Mouse (Mus musculus) brain, adult 2 months (tissue): Measurements from ENCODE around the gene Grid1.
A peak's percentile ranks its signal among the peaks of the same experiment; 100 is the strongest.

Experiments
- DNase-seq: peaks from one replicate; pipeline ENCODE4 v3.0.0; 2011; ENCODE audit warnings: low read depth, low spot score

The Grid1 gene

DNA sequence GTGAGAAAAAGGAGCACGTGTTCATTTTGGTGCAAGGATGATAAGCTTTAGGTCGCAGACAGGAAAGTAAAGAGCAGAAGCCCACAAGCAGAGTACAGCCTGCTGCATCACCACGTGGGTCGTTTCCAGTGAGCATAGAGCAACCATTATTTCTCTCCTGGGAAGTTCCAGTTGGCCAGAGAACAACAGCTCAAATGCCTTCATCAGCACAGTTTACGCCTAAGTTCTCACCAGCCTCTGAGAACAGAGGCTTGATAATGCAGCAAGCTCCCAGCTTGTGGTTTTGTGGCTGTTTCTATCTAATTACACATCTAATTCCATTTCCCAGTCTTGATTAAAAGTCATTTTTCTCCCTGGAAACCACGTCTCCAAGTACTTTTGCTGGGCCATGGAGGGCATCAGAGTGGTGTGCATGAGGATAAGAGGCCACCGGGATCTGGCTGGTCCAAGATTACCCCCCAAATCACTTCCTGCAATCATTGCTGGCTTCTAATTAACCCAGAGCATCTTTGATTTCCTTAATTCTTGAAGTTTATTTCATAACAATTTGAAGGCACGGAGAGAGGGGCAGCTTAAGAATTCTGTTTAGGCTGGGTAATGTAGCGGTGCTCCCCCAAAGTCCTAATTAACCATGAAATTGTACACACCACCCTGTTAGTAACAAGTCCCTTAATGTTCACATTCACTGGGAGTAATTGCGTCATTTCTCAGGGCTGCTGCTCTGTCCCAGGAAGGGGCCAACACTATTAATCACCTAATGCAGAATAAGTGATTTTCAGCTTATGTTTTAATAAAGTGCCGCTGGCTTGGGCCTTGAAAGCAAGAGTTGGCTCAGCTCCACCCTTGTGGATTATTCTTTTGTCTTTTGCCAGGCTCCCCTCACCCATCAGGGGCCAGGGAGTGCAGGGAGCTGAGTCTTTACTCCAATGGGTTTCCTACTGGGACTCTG lies 292.7 kb downstream of the Grid1 start:
- peak; percentile 65 for DNase-seq

- DNase-seq: no peak
Measured at GRCm38 (mm10) chr14:35113276-35113645, 293.4 kb downstream of the Grid1 start.

DNA sequence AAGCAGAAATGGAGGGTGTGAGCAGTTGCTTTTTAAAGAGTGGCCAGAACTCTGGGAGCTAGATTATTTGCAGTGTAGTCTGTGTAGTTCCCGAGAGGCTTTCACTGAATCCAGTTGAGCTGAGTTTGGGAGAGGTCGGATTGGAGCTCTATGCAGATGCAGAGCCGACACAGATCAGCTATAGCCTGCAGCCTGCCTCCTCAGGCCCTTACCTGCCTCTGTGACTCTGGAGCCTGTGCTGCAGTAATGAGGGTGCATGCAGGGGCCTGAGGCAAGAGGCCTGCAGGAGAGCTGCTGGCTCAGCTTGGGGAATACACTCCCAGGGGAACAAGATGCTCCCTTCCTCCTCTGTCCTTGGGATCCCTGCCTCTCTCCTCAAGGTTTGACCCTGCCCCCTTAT lies 296.0 kb downstream of the Grid1 start:
- no peak for DNase-seq

DNA sequence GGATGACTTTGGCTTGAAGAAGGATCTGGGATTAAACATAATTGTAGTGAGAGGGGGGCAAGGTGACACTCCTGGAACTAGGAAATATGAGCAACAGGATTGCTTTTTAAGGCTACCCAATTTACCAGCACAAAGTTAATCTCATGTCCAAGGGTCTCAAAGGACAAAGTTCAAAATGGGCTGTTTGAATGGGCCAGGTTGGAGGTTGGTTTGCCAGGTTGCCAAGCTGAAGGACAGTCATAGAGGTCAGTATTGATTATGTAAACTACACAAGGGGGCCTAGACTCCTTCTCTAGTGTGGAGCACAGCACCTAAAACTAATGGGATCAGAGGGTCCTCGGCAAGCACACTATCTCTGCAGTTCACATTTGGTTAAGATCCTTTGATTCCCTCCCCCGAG lies 300.2 kb downstream of the Grid1 start:
- no peak for DNase-seq

DNA sequence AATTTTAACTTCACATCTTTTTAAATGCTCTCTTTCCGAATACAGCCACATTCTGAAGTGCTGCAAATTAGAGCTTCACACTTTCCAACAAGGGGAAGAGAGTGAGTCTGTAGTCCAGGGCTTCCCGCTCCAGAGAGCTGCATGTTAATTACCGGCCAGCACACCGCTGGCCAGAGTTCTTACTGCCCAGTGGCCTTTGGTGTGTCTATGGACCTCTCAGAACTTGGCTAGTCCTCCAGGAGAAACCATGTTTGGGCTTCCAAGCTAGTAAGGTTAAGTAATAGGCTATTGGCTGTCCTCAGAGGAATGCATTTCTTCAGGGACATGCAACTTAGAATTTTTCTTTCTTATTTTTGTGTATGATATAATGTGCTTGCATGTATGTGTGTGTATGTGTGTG lies 301.0 kb downstream of the Grid1 start:
- DNase-seq: no peak

DNA sequence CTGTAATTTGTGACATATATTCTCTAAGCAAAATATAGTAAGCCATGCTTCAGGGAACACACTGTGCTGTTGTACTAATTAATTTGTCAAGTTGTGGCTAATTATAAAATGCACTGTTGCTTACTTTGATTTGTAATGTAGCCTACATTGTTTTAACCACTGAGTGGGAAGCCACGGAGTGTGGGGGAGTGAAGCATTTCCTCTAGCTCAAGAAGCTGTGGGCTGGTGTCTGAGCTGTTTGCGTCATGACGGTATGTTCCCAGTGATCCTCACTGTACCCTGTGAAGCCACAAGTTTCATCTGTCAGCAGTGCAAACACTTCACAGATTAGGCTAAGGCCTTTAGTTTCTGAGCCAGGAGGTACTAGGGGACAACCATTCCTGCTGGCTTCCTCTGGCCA lies 302.2 kb downstream of the Grid1 start:
- DNase-seq: peak; percentile 88

DNA sequence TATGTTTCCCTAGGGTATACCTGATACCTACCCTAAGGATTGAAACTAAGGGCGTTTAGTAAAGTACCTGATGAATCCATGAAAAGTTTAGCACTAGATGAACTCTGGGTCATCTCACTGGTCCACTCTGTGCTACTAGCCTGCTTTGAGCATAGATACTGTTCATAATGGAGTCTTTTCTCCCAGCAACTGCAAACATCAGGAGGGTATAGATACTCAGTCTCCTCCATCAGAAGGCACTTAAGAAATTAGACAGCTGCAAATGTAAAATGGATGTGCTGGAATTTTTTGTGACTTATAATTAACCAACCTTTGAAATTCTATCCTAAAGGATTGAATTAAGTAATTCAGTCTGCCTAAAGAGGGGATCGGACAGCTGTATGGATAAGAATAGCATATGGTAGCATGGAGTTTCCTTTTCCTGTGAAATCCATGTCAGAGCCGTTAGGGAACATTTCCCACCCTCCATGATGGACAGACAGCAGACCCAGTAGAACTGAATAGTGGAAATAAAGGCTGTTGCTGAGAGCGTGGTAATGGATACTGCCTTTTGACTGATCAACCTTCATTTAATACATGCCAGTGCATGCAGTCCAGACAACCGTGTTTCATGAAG lies 303.5 kb downstream of the Grid1 start:
- DNase-seq: no peak

GRCm38 (mm10) chr14:35127616-35128015 lies 307.7 kb downstream of the Grid1 start:
- no peak for DNase-seq

DNA sequence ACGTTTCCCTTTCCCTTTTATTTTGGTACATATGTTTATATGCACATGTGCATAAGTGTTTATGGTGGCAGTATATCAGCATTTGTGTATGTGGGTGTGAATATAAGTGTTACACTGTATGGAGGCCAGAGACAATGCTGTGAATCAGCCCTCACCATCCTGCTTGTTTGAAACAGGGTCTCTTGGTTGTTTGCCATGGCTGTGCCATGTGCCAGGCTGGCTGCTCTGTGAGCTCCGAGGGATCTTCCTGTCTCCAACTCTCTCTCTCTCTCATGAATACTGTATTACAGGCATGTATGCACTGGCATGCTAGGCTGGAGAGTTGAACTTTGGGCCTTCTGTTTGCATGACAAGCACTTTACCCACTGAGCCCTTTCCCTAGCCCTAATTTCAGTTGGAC lies 315.1 kb downstream of the Grid1 start:
- DNase-seq: no peak

DNA sequence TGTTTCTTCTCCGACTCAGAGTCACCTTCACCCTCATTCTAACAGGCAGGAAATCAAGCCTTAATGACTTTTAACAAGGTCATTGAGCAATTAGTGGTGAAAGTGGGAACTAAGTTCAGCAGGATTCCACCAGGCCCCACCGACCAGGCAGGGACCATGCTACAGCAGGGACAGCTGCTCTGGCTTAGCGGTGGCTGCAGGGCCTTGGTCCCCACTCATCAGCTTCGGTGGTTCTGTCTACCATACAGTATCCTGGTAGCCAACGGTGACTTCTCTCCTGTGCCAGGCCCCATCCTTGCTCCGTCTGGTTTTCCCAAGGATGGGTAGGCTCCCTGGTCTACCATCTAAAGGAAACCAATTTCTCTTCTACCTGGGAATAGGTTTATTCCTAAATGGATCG lies 318.2 kb downstream of the Grid1 start:
- DNase-seq: no peak

GRCm38 (mm10) chr14:35139824-35140223 lies 319.9 kb downstream of the Grid1 start:
- DNase-seq: no peak

GRCm38 (mm10) chr14:35152450-35152849 lies 332.5 kb downstream of the Grid1 start:
- peak; percentile 59 for DNase-seq

GRCm38 (mm10) chr14:35153701-35154277 lies 333.9 kb downstream of the Grid1 start:
- peak; percentile 59 for DNase-seq

DNA sequence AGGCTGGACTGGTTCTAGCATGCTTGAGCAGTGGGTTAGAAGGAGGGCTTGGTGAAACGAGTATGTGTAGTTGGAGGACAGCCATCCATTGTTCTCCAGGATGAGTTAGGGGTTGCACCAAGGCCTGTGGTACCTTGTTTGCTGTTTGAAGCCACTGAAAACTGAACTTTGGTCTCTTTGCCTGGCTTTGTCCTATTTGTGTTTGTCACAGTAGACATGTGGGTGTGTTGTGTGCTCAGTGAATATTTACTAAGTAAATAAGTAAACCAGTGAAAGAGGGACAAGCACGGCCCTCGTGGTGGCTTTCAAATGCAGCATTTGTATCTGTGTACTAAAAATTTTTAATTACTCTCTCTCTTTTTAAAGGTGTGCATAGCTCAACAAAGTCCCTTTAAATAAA lies 334.5 kb downstream of the Grid1 start:
- DNase-seq: no peak

DNA sequence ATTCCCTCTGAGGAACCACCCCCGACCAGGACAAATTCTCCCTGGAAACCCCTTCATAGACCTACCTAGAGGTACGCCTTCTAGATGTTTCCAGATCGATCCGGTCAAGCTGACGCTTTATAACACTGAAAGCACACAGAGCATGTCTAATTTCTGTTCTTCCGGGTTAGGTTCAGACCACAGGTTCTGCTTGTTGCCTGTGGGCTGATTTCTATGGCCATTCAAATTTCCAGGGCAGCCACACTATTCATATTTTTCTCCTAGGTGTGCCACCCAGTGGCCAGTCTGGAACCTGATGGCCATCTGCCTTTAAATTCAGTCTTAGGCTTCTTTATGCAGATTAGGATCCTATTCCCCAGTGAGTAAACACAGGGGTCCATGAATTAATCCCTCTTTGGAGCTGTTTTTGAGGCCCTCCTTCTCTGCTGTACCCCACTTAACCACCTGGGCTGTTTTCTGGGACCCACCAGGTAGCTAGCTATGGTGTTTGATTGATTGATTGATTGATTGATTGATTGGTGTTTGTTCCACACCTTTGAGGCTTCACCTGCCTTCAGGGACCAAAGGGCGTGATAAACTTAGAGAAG lies 337.3 kb downstream of the Grid1 start:
- DNase-seq: peak; percentile 40

- no peak for DNase-seq
Measured at GRCm38 (mm10) chr14:35159296-35159695, 339.4 kb downstream of the Grid1 start.

GRCm38 (mm10) chr14:35167451-35167850 lies 347.5 kb downstream of the Grid1 start:
- peak; percentile 36 for DNase-seq

DNA sequence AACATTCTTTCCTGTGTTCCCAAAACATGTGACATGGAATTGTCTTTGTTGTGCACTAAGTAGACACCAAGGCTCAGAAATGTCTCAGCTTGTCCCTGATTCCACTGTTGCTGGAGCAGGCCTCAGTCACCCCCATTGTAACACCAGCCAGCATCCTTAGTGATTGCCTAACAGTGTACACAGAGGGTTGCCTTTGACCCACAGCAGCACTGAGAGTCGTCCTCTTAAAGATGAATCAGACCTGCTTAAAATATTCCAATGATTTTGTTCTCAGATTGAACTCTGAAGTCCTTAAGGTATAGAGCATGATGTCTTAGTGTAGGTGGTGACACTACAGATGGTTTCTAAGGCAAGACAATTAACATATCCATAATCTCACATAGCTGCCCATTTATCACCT lies 354.0 kb downstream of the Grid1 start:
- DNase-seq: no peak

DNA sequence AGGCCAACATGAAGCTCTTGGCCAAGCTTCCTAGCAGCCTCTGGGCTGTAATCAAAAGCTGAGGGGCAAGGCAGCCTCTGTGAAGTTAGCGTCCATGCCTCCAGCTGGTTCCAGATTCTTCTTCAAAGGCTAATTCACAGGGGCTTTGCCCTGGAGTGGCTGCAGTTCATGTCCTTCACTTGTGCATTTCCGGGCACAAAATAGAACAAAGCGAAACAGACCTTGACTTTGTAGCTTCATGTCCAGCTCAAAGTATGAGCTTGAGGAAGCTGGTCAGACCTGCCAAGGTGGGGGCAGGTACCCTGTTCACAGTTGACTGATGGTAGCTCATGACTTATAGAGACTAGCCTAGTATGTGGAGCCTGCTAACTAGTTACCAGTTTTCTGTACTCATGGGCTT lies 356.1 kb downstream of the Grid1 start:
- DNase-seq: peak; percentile 29

GRCm38 (mm10) chr14:35179076-35179475 lies 359.2 kb downstream of the Grid1 start:
- no peak for DNase-seq

DNA sequence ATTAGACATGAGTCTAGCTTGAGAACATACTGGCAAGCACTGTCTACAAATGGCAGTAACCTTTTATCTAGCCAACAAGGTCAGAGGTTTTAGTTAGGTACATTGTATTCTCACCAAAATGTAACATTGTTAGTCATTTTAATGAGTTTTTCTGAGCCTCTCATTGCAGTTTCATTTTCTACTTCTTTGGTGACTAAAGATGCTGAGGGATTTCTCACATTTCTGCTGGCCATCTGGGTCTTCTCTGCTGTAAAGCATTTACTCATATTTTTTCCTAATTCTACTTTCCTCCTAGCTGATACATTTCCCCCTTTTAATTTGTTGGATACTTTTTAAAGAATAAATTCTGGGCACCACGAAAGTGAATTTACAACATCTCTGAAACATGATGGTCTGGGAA lies 365.5 kb downstream of the Grid1 start:
- peak; percentile 56 for DNase-seq

GRCm38 (mm10) chr14:35192256-35192655 lies 372.3 kb downstream of the Grid1 start:
- DNase-seq: no peak
